Mouse (Mus musculus) adrenal gland, adult 10 weeks (tissue): ENCODE data around the gene Fcnb. TPM values are rescaled to one million over a fixed set of nuclear protein-coding genes. Genes with fewer than 3 reads are reported as not detected.

Experiments used
- polyA plus RNA-seq: library from polyadenylated mRNA; stranded (reverse); fragments of 350-450 nt; fragmentation: Illumina TruSeq; extraction: RNeasy Lipid Tissue Mini Kit (QIAGEN cat#74804); gene quantifications from one replicate; pipeline ENCODE4 v1.2.3, GENCODE M21; 2014; ENCODE audit warnings: low read depth, low replicate concordance

Gene Fcnb
- polyA plus RNA-seq = not detected

DNA sequence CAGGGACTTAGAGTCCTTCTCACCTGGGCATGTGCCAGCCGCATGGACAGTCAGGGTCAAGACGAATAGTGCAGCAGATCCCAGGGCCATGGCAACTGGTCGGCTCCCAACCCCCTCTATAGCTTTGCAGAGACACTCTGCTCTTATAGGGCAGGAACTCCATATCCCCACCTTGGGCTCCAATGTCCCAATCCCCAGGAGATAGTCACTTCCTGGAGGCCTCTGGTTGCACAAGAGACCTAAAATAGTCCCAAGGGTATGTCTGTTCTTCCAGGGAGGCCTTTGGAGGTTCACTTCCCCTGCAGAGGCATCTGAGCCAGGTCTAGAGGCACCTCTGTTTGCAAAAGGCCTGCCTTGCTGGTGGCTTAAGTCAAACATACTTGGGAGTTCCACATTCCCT lies at the start of gene Fcnb:
TSS of gene Fcnb (minus strand) at position 118 of the 400 bp plus-strand sequence.

Other genes with a start within 250 kb of the Fcnb start
- 7.5 TPM for gene Col5a1, start 198.5 kb downstream of the Fcnb start, polyA plus RNA-seq
- 39.2 TPM for gene Olfm1, start 108.1 kb upstream of the Fcnb start, polyA plus RNA-seq